Mouse (Mus musculus) hematopoietic stem cell, adult 5-6 weeks (primary cell): ENCODE measurements at regions not wholly inside any gene's neighbourhood (a gene's known extent, or its start where the extent isn't known, plus 50 kb on each side); places are given as distances from the start of the nearest gene placed in this dataset.

ENCODE experiments used
- ATAC-seq, 2 experiments: fragments of 125-278 bp in 1 of 2; replicated peaks in 1 of 2; 2 replicates each; pipeline ENCODE4 v1.8.0; 2016 to 2017; ENCODE audit warnings: inconsistent platforms in 2 of 2, mild to moderate bottlenecking in 2 of 2, moderate number of reproducible peaks in 2 of 2, low read depth in 1 of 2, moderate TSS enrichment in 1 of 2; ENCODE audit not compliant: low FRiP score in 2 of 2, poor library complexity in 2 of 2, severe bottlenecking in 2 of 2, insufficient read depth in 1 of 2, low TSS enrichment in 1 of 2

GRCm38 (mm10) chr2:10784266-10784665 is 387.6 kb upstream of the Prkcq start:
- no peak for ATAC-seq

DNA sequence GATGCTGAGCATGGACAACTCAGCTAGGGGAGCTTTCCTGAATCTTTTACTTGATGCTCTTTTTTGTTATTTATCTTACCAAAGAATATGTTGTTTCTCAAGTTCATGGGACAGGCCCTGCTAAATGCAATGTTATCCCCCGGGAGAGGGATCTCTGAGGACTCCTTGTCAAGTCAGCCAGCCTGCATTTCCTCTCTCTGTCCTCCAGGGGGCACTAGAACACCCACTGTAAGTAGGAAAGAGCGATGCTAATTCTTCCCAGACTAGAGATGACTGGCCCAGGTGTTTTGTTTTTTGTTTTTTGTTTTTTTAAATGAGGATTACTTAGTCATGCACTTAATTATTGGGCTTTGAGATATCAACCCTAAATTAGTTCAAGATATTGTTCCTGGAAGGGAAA is 386.8 kb upstream of the Prkcq start:
- peak in 1 of 2 experiments; percentile 60; a peak in 3 of 4 replicates for ATAC-seq

- no peak for ATAC-seq
These were observed 383.4 kb upstream of the Prkcq start for GRCm38 (mm10) chr2:10788509-10788908.

DNA sequence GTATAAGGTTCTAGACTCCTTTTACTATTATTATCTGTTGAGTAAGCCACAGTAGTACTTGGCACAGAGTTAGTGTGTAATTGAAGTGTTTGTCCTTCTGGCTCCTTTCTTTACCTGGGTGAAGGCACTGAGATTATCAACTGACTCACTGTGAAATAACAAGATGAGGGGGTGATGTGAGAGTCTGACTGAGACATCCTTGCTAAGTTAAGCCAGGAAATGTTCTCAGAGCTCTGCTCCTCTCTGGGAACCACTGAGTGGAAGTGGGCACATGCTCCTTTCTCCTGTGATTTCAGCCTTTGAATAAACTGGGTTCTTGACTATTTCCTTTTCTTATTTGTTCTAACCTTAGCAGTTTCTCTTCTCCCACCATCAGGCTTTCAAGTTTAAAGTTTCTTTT is 380.7 kb upstream of the Prkcq start:
- no peak for ATAC-seq

GRCm38 (mm10) chr2:10816374-10816773 is 355.5 kb upstream of the Prkcq start:
- no peak for ATAC-seq

GRCm38 (mm10) chr2:10825278-10826133 is 346.4 kb upstream of the Prkcq start:
- ATAC-seq, result peak; percentile 97 to 99

- peak in 1 of 2 experiments; percentile 44; a peak in 1 of 4 replicates for ATAC-seq
These were observed 345.7 kb upstream of the Prkcq start for GRCm38 (mm10) chr2:10826134-10826767.

GRCm38 (mm10) chr2:10839976-10840375 is 331.9 kb upstream of the Prkcq start:
- ATAC-seq, result no peak

DNA sequence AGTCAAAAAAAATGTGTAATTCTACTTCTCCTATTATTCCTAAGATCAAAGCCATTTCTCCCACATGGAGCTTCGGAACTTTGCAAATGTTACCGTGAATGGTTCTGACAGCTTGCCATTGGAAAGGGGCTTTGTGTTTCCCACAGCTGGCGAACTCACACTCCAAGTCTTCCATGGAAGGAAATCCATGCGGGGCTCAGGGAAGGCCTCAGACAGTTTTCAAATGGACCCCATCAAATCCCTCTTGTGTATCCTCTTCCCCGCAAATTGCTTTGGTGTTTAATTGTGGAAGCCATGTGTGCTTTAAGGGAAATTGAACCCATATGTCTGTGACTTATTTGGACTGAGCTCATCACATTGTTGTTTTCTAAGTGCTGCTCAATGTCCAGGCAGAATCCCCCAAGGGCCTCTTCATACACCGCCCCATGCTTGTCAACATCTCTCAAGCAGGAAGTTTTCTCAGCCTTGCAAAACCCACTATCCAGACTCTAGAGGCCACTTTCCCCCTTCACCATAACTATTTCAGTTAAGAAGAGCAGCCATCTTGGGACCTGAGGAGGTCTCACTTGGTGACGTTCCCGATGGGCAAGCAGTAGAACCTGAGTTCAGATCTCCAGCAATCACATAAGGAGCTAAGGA is 310.1 kb upstream of the Prkcq start:
- no peak for ATAC-seq

- no peak for ATAC-seq
These were observed 307.5 kb upstream of the Prkcq start for GRCm38 (mm10) chr2:10864451-10864850.

GRCm38 (mm10) chr2:10874303-10874702 is 297.6 kb upstream of the Prkcq start:
- ATAC-seq, result no peak

DNA sequence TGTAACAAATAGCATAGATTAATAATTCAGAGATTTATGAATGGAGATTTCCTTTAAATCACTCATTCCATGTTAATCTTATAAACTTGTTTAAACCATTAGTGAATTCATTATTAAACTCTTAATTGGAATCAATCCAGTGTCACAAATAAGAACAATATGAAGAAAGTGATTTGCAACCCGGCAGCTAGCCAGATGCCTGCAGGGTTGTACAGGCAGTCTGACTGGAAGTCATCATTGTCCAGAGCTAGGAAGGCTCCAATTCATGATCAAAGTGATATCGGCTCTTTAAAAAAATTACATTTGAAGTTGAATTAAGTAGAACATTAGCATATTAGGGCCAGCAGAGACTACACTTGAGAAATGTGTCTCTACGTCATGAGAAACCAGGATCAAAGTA is 270.0 kb upstream of the Prkcq start:
- ATAC-seq, result no peak

GRCm38 (mm10) chr2:10919955-10920354 is 252.0 kb upstream of the Prkcq start:
- no peak for ATAC-seq

GRCm38 (mm10) chr2:10920686-10921485 is 251.0 kb upstream of the Prkcq start:
- no peak for ATAC-seq

DNA sequence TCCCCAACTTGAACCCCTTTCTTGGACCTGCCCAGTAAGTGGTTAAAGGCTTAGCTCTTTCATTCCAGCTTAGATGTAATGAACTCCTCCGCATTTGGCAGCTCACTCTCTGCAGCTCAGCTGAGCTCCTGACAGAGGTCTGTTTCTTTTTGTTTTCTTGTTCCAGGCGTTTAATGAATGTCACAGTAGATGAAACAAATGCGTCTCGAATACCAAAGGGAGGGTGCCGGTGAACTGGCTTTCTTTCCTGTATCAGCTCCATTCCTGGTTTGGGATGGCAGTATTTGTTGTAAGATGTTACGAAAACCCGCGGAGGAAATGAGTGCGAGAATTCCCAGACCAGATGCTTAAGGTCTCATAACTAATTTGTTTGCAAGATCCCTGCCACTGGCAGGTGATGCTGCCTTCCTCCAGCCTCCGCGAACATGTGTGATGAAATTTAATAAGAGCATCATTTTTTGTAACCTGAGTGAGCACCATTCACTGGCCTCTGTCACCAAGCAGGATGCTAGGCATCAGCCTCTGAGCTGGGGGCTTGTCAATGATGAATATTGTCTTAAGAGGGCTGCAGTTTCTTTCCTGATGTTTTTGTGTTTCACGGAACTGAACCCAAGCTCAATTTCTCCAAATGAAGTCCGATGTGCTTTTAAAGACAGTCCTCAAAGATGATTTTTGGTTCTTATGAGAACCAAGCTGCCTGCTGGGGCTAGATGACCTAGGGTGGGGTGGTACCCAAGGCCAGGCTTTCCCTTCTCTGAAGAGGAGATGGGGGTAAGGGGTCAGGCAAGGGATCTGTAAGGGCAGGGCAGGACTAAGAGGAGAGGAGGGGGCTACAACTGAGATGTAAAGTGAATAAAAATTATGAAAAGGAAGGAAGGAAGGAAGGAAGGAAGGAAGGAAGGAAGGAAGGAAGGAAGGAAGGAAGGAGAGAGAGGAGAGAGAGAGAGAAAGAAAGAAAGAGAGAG is 250.1 kb upstream of the Prkcq start:
- no peak for ATAC-seq

DNA sequence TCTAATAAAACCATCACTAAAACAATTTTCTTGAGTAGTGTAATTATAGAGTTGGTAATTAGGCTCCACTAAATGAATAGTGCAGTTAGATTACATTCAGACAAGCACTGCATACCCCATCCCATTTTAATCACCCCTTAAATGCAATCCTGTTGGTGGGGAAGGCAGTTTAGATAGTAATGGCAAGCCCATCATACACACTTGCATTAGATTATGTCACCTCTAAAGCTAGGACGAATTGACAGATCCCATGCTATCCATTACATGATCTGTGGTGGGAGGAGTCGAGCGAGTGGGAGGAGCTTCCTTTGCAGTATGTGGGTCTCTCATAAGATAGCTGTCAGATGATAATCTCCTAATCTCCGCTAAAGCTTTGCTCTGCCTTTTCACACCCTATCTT is 247.9 kb upstream of the Prkcq start:
- no peak for ATAC-seq

- no peak for ATAC-seq
These were observed 246.5 kb upstream of the Prkcq start for GRCm38 (mm10) chr2:10925361-10925760.
